ENCODE assay signal across 11 mouse cellular contexts in genomic region chr19:6163872-6164547, GRCm38 (mm10). TPM values are rescaled to one million over a fixed set of nuclear protein-coding genes. Genes with fewer than 3 reads are reported as not detected.
DNase-seq lines count a peak whose midpoint lies in the region; ATAC-seq and TF ChIP-seq lines count a peak whose summit lies in the region.
"Had no signal": no experiment of that assay in that cellular context is flagged by ENCODE, and none has a peak within 500 bp of the region (broad histone marks: within the 10 kb centered on the region; RNA-seq: fewer than 3 reads in every experiment).

No protein-coding gene starts in this region.

- no peaks in the 10 kb centered on the region for H3K79me2 ChIP-seq in myocyte (ENCODE audit: control insufficient read depth, insufficient read depth)

- H3K9ac ChIP-seq in kidney, embryonic 15.5 days, result no peak overlapping the region

- TF ChIP-seq POLR2A in myocyte (IDR thresholded peaks at IDR 0.05; ENCODE audit: insufficient read length, low read depth), result no peak

- H3K9me3 ChIP-seq in megakaryocyte, embryonic 14.5 days, result peaks cover 6% of the 10 kb centered on the region
- no peaks in the 10 kb centered on the region for H3K9me3 ChIP-seq in kidney, embryonic 15.5 days (replicated peaks)
- no peaks in the 10 kb centered on the region for H3K9me3 ChIP-seq in midbrain, embryonic 10.5 days (replicated peaks)
- H3K9me3 ChIP-seq: embryonic facial prominence, embryonic 10.5 days had no signal

- peaks cover 49% of the 10 kb centered on the region for H3K27me3 ChIP-seq in megakaryocyte, embryonic 14.5 days (replicated peaks)
- H3K27me3 ChIP-seq in kidney, embryonic 15.5 days, result no peaks in the 10 kb centered on the region
- H3K27me3 ChIP-seq in myocyte (ENCODE audit: control insufficient read depth, insufficient read depth, insufficient read length), result no peaks in the 10 kb centered on the region
- H3K27me3 ChIP-seq in midbrain, embryonic 10.5 days (ENCODE audit: low read depth, poor library complexity, severe bottlenecking), result no peaks in the 10 kb centered on the region

- ATAC-seq in megakaryocyte, adult 5-6 weeks (ENCODE audit: poor library complexity, severe bottlenecking), result no peak
- peak; percentile 47; the same call in 1 of the 2 replicates for ATAC-seq in erythroid progenitor cell, adult 5-6 weeks (replicated peaks; ENCODE audit: low FRiP score, poor library complexity, severe bottlenecking)
- ATAC-seq in kidney, embryonic 15.5 days (replicated peaks; ENCODE audit: low FRiP score), result no peak
- ATAC-seq: Patski had no signal

- 59% methylated on average over 10 of the region's 10 CpGs for WGBS in kidney, embryonic 15.5 days
- WGBS in midbrain, embryonic 10.5 days, result 84% methylated on average over 10 of the region's 10 CpGs

- no peak for DNase-seq in midbrain, embryonic 10.5 days (ENCODE audit: low spot score)
- no peak for DNase-seq in frontal cortex, postnatal 10 days (ENCODE audit: low spot score in 2 of 2)
- DNase-seq: spleen, adult 18-20 months had no signal

- peaks cover 10% of the 10 kb centered on the region for H3K4me1 ChIP-seq in megakaryocyte, embryonic 14.5 days
- H3K4me1 ChIP-seq in kidney, embryonic 15.5 days, result peaks cover 7% of the 10 kb centered on the region; the same call in 1 of the 2 replicates
- H3K4me1 ChIP-seq in midbrain, embryonic 10.5 days, result no peaks in the 10 kb centered on the region
- H3K4me1 ChIP-seq: embryonic facial prominence, embryonic 10.5 days had no signal

- H3K36me3 ChIP-seq in megakaryocyte, embryonic 14.5 days (replicated peaks; ENCODE audit: low read length), result no peaks in the 10 kb centered on the region
- no peaks in the 10 kb centered on the region for H3K36me3 ChIP-seq in kidney, embryonic 15.5 days
- H3K36me3 ChIP-seq in myocyte (ENCODE audit: control insufficient read depth, insufficient read depth), result no peaks in the 10 kb centered on the region
- no peaks in the 10 kb centered on the region for H3K36me3 ChIP-seq in midbrain, embryonic 10.5 days
- H3K36me3 ChIP-seq: embryonic facial prominence, embryonic 10.5 days had no signal

- no peak overlapping the region for H3K27ac ChIP-seq in kidney, embryonic 15.5 days
- H3K27ac ChIP-seq in midbrain, embryonic 10.5 days (replicated peaks), result no peak overlapping the region
- H3K27ac ChIP-seq: embryonic facial prominence, embryonic 10.5 days had no signal

- peak overlapping the region; percentile 80 for H3K4me3 ChIP-seq in megakaryocyte, embryonic 14.5 days (replicated peaks)
- H3K4me3 ChIP-seq in kidney, embryonic 15.5 days (replicated peaks), result no peak overlapping the region
- H3K4me3 ChIP-seq in myocyte, result no peak overlapping the region
- no peak overlapping the region for H3K4me3 ChIP-seq in midbrain, embryonic 10.5 days
- H3K4me3 ChIP-seq: embryonic facial prominence, embryonic 10.5 days had no signal

- no peak overlapping the region for H3ac ChIP-seq in myocyte (ENCODE audit: control insufficient read depth, insufficient read length)

- H3K4me2 ChIP-seq in kidney, embryonic 15.5 days, result peak overlapping the region; percentile 27; the same call in 1 of the 2 replicates
- peak overlapping the region; percentile 12 for H3K4me2 ChIP-seq in myocyte (ENCODE audit: low read depth)

TF ChIP-seq in myocyte, 11 proteins besides CTCF, POLR2A, EP300 and RAD21:
- TF ChIP-seq E2F4 (IDR thresholded peaks at IDR 0.05; ENCODE audit: insufficient read depth) (no peak), TCF3 (IDR thresholded peaks at IDR 0.05; ENCODE audit: insufficient read length, low read depth) (no peak), MYOD1 (IDR thresholded peaks at IDR 0.05; ENCODE audit: control insufficient read depth in 1 of 3, insufficient read length in 2 of 3, low read depth in 2 of 3) (no peak), MAX (IDR thresholded peaks at IDR 0.05; ENCODE audit: low read depth) (no peak), TCF12 (IDR thresholded peaks at IDR 0.05; ENCODE audit: insufficient read depth, poor library complexity, severe bottlenecking) (no peak), POLR2AphosphoS2 (IDR thresholded peaks at IDR 0.05; ENCODE audit: insufficient read length, low read depth) (no peak), REST (IDR thresholded peaks at IDR 0.05; ENCODE audit: insufficient read depth, insufficient read length) (no peak), USF1 (IDR thresholded peaks at IDR 0.05; ENCODE audit: low read depth) (no peak), MYOG (IDR thresholded peaks at IDR 0.05; ENCODE audit: control insufficient read depth in 1 of 3, insufficient read depth in 1 of 3, insufficient read length in 2 of 3, low read depth in 2 of 3) (no peak), SRF (IDR thresholded peaks at IDR 0.05; ENCODE audit: control insufficient read depth, insufficient read length, low read depth) (no peak), CEBPB (IDR thresholded peaks at IDR 0.05; ENCODE audit: insufficient read depth, poor library complexity, severe bottlenecking) (no peak)

RNA-seq across cellular contexts. Expression of gene Majin, which starts 20.2 kb away (rescaled TPM):
- not detected in 2 replicates for polyA plus RNA-seq in megakaryocyte, embryonic 14.5 days (2012; ENCODE audit: insufficient read depth, low replicate concordance)
- total RNA-seq in megakaryocyte, adult 5-6 weeks (2015), result 0.58 TPM in 1 of 2 replicates, not detected in the other
- not detected in 2 replicates for total RNA-seq in megakaryocyte, adult 5-6 weeks (2017)
- not detected in 2 replicates for total RNA-seq in erythroid progenitor cell, adult 5-6 weeks (2015; ENCODE audit: low replicate concordance)
- total RNA-seq in erythroid progenitor cell, adult 5-6 weeks (2017; ENCODE audit: low replicate concordance), result not detected in 2 replicates
- polyA plus RNA-seq in kidney, embryonic 15.5 days (2015; fragmentation: Nextera tagmentation; extraction: Ambion mirVana), result not detected in 2 replicates
- polyA plus RNA-seq in myocyte (2012; fragmentation: generic; extraction: Trizol), result not detected
- polyA plus RNA-seq in midbrain, embryonic 10.5 days (2016; fragmentation: Nextera tagmentation; extraction: Ambion mirVana), result not detected in 2 replicates
- polyA plus RNA-seq: embryonic facial prominence, embryonic 10.5 days; hindbrain, embryonic 11.5 days; Patski had no signal

RNA-seq across cellular contexts. Expression of gene Arl2, which starts 22.7 kb away (rescaled TPM):
- 46.0 and 68.7 TPM in 2 replicates for polyA plus RNA-seq in megakaryocyte, embryonic 14.5 days (2012; ENCODE audit: insufficient read depth, low replicate concordance)
- total RNA-seq in megakaryocyte, adult 5-6 weeks (2015), result 9.1 and 10.6 TPM in 2 replicates
- total RNA-seq in megakaryocyte, adult 5-6 weeks (2017), result 8.0 and 9.7 TPM in 2 replicates
- total RNA-seq in erythroid progenitor cell, adult 5-6 weeks (2015; ENCODE audit: low replicate concordance), result 17.2 and 19.8 TPM in 2 replicates
- 9.4 and 17.3 TPM in 2 replicates for total RNA-seq in erythroid progenitor cell, adult 5-6 weeks (2017; ENCODE audit: low replicate concordance)
- 103 and 113 TPM in 2 replicates for polyA plus RNA-seq in kidney, embryonic 15.5 days (2015; fragmentation: Nextera tagmentation; extraction: Ambion mirVana)
- polyA plus RNA-seq in myocyte (2012; fragmentation: generic; extraction: Trizol), result 110 TPM
- polyA plus RNA-seq in midbrain, embryonic 10.5 days (2016; fragmentation: Nextera tagmentation; extraction: Ambion mirVana), result 118 and 124 TPM in 2 replicates

RNA-seq across cellular contexts. Expression of gene Batf2, which starts 23.2 kb away (rescaled TPM):
- 1.7 and 3.7 TPM in 2 replicates for polyA plus RNA-seq in megakaryocyte, embryonic 14.5 days (2012; ENCODE audit: insufficient read depth, low replicate concordance)
- total RNA-seq in megakaryocyte, adult 5-6 weeks (2015), result 1.1 and 1.4 TPM in 2 replicates
- total RNA-seq in megakaryocyte, adult 5-6 weeks (2017), result 0.48 and 0.49 TPM in 2 replicates
- total RNA-seq in erythroid progenitor cell, adult 5-6 weeks (2015; ENCODE audit: low replicate concordance), result 2.5 and 7.1 TPM in 2 replicates
- total RNA-seq in erythroid progenitor cell, adult 5-6 weeks (2017; ENCODE audit: low replicate concordance), result 1.7 TPM in 1 of 2 replicates, not detected in the other
- 0.52 and 0.54 TPM in 2 replicates for polyA plus RNA-seq in kidney, embryonic 15.5 days (2015; fragmentation: Nextera tagmentation; extraction: Ambion mirVana)
- polyA plus RNA-seq in myocyte (2012; fragmentation: generic; extraction: Trizol), result 0.05 TPM
- not detected in 2 replicates for polyA plus RNA-seq in midbrain, embryonic 10.5 days (2016; fragmentation: Nextera tagmentation; extraction: Ambion mirVana)
- polyA plus RNA-seq: embryonic facial prominence, embryonic 10.5 days had no signal

RNA-seq across cellular contexts. Expression of gene Snx15, which starts 35.9 kb away (rescaled TPM):
- 138 and 337 TPM in 2 replicates for polyA plus RNA-seq in megakaryocyte, embryonic 14.5 days (2012; ENCODE audit: insufficient read depth, low replicate concordance)
- total RNA-seq in megakaryocyte, adult 5-6 weeks (2015), result 9.9 and 13.5 TPM in 2 replicates
- total RNA-seq in megakaryocyte, adult 5-6 weeks (2017), result 5.2 and 6.4 TPM in 2 replicates
- total RNA-seq in erythroid progenitor cell, adult 5-6 weeks (2015; ENCODE audit: low replicate concordance), result 52.8 and 61.6 TPM in 2 replicates
- total RNA-seq in erythroid progenitor cell, adult 5-6 weeks (2017; ENCODE audit: low replicate concordance), result 23.8 and 39.4 TPM in 2 replicates
- polyA plus RNA-seq in kidney, embryonic 15.5 days (2015; fragmentation: Nextera tagmentation; extraction: Ambion mirVana), result 32.3 and 34.2 TPM in 2 replicates
- polyA plus RNA-seq in myocyte (2012; fragmentation: generic; extraction: Trizol), result 18.5 TPM
- 24.0 and 28.9 TPM in 2 replicates for polyA plus RNA-seq in midbrain, embryonic 10.5 days (2016; fragmentation: Nextera tagmentation; extraction: Ambion mirVana)

RNA-seq across cellular contexts. Expression of gene Sac3d1, which starts 45.6 kb away (rescaled TPM):
- polyA plus RNA-seq in megakaryocyte, embryonic 14.5 days (2012; ENCODE audit: insufficient read depth, low replicate concordance), result 66.7 and 124 TPM in 2 replicates
- total RNA-seq in megakaryocyte, adult 5-6 weeks (2015), result 3.4 and 5.7 TPM in 2 replicates
- total RNA-seq in megakaryocyte, adult 5-6 weeks (2017), result 3.9 and 4.0 TPM in 2 replicates
- 2.5 and 5.9 TPM in 2 replicates for total RNA-seq in erythroid progenitor cell, adult 5-6 weeks (2015; ENCODE audit: low replicate concordance)
- total RNA-seq in erythroid progenitor cell, adult 5-6 weeks (2017; ENCODE audit: low replicate concordance), result 4.4 and 4.6 TPM in 2 replicates
- 44.0 and 47.2 TPM in 2 replicates for polyA plus RNA-seq in kidney, embryonic 15.5 days (2015; fragmentation: Nextera tagmentation; extraction: Ambion mirVana)
- 27.5 TPM for polyA plus RNA-seq in myocyte (2012; fragmentation: generic; extraction: Trizol)
- 61.8 and 70.0 TPM in 2 replicates for polyA plus RNA-seq in midbrain, embryonic 10.5 days (2016; fragmentation: Nextera tagmentation; extraction: Ambion mirVana)
